Mouse (Mus musculus) kidney, adult 18-20 months (tissue): ENCODE results near the gene Sgca.

Source experiments
- DNase-seq: peaks from one replicate; pipeline ENCODE4 v3.0.0; 2021

Sgca gene

GRCm38 (mm10) chr11:94942282-94943023 lies 33.7 kb downstream of the Sgca start:
- peak; percentile 55 for DNase-seq

GRCm38 (mm10) chr11:94941776-94942175 lies 34.4 kb downstream of the Sgca start:
- no peak for DNase-seq

GRCm38 (mm10) chr11:94941121-94941520 lies 35.0 kb downstream of the Sgca start:
- no peak for DNase-seq

- DNase-seq: peak; percentile 81
These were observed 36.8 kb downstream of the Sgca start for GRCm38 (mm10) chr11:94939280-94939679.

GRCm38 (mm10) chr11:94938296-94938695 lies 37.8 kb downstream of the Sgca start:
- DNase-seq: no peak

- no peak for DNase-seq
These were observed 38.3 kb downstream of the Sgca start for GRCm38 (mm10) chr11:94937787-94938186.

GRCm38 (mm10) chr11:94937335-94937781 lies 38.8 kb downstream of the Sgca start:
- peak; percentile 11 for DNase-seq

- peak; percentile 95 for DNase-seq
These were observed 39.3 kb downstream of the Sgca start for GRCm38 (mm10) chr11:94936851-94937295.

GRCm38 (mm10) chr11:94936045-94936444 lies 40.1 kb downstream of the Sgca start, which contains the start of gene Col1a1:
Gene Col1a1 (plus strand): TSS chr11:94936224.
- peak; percentile 18 for DNase-seq

GRCm38 (mm10) chr11:94934526-94934925 lies 41.6 kb downstream of the Sgca start:
- no peak for DNase-seq

GRCm38 (mm10) chr11:94933584-94933983 lies 42.5 kb downstream of the Sgca start:
- DNase-seq: no peak

- DNase-seq: no peak
These were observed 46.0 kb downstream of the Sgca start for GRCm38 (mm10) chr11:94930151-94930550.

GRCm38 (mm10) chr11:94929599-94929998 lies 46.5 kb downstream of the Sgca start:
- DNase-seq: no peak

- peak; percentile 63 for DNase-seq
These were observed 47.3 kb downstream of the Sgca start for GRCm38 (mm10) chr11:94928820-94929219.

- DNase-seq: no peak
These were observed 48.3 kb downstream of the Sgca start for GRCm38 (mm10) chr11:94927771-94928291.

- no peak for DNase-seq
These were observed 49.7 kb downstream of the Sgca start for GRCm38 (mm10) chr11:94926431-94926830.

- DNase-seq: no peak
These were observed 51.1 kb downstream of the Sgca start for GRCm38 (mm10) chr11:94924977-94925376.

- DNase-seq: no peak
These were observed 55.1 kb downstream of the Sgca start for GRCm38 (mm10) chr11:94920996-94921401.

GRCm38 (mm10) chr11:94917717-94918116 lies 58.4 kb downstream of the Sgca start:
- DNase-seq: no peak

GRCm38 (mm10) chr11:94916477-94916876 lies 59.6 kb downstream of the Sgca start:
- DNase-seq: no peak

- DNase-seq: no peak
These were observed 60.3 kb downstream of the Sgca start for GRCm38 (mm10) chr11:94915675-94916403.

GRCm38 (mm10) chr11:94913302-94914090 lies 62.6 kb downstream of the Sgca start:
- DNase-seq: no peak
